Mouse (Mus musculus): ENCODE results near the gene Epb41l2. TPM values are rescaled to one million over a fixed set of nuclear protein-coding genes. Genes with fewer than 3 reads are reported as not detected.

Epb41l2 gene
- polyA plus RNA-seq, 1 experiment from 2014 or later = 47.2 TPM

GRCm38 (mm10) chr10:25499323-25500071 lies 139.9 kb downstream of the Epb41l2 start:
- ATAC-seq (ENCODE audit: low FRiP score) = peak; percentile 46; the same call in 1 of the 2 replicates
- no peak overlapping the region for H3K4me3 ChIP-seq
- H3K27me3 ChIP-seq = no peaks in the 10 kb centered on the region
- no peak overlapping the region for H3K9ac ChIP-seq
- 54% methylated on average over 10 of the region's 10 CpGs for WGBS
- no peaks in the 10 kb centered on the region; the same call in 1 of the 2 replicates for H3K4me1 ChIP-seq
- H3K36me3 ChIP-seq = 0 out of 2 replicates have a peak, but pooled peaks cover 3% of the 10 kb centered on the region
- H3K4me2 ChIP-seq (replicated peaks) = no peak overlapping the region
- no peaks in the 10 kb centered on the region for H3K9me3 ChIP-seq (replicated peaks)
- H3K27ac ChIP-seq = no peak overlapping the region

- H3K9me3 ChIP-seq (replicated peaks) = no peaks in the 10 kb centered on the region
These were observed 143.7 kb downstream of the Epb41l2 start for GRCm38 (mm10) chr10:25503250-25503649.

DNA sequence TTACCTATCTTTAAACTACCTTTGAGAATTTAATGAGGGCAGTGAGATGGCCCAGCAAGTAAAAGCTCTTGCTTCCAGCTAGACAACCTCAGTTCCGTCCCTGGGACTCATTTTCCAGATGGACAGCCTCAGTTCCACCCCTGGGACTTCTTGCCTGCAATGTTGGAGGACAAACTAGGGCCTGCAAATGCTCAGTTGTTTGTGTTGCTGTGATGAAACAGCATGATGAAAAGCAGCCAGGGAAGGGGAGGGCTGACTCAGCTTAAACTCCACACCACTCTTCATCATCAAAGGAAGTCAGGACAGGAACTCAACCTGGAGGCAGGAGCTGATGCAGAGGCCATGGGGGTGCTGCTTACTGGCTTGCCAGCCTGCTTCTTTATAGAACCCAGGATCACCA lies 154.2 kb downstream of the Epb41l2 start:
- Histone ChIP-seq H3K27ac (no peak overlapping the region), H3K9me3 (replicated peaks) (no peaks in the 10 kb centered on the region), H3K36me3 (peaks cover 3% of the 10 kb centered on the region; the same call in 1 of the 2 replicates), H3K4me3 (no peak overlapping the region), H3K4me1 (no peaks in the 10 kb centered on the region), H3K27me3 (no peaks in the 10 kb centered on the region), H3K4me2 (replicated peaks) (no peak overlapping the region), H3K9ac (no peak overlapping the region)
- no peak for ATAC-seq (ENCODE audit: low FRiP score)
- WGBS = 68% methylated on average over 1 of the region's 1 CpGs

More at GRCm38 (mm10) chr10:25503250-25503649, 143.7 kb downstream of the Epb41l2 start:
- H3K27ac ChIP-seq = no peak overlapping the region
- no peak overlapping the region for H3K4me2 ChIP-seq (replicated peaks)
- ATAC-seq (ENCODE audit: low FRiP score) = no peak
- WGBS = 90% methylated on average over 5 of the region's 5 CpGs
- H3K9ac ChIP-seq = no peak overlapping the region
- H3K4me3 ChIP-seq = no peak overlapping the region
- no peaks in the 10 kb centered on the region for H3K27me3 ChIP-seq
- 0 out of 2 replicates have a peak, but pooled peaks cover 3% of the 10 kb centered on the region for H3K36me3 ChIP-seq
- no peaks in the 10 kb centered on the region; the same call in 1 of the 2 replicates for H3K4me1 ChIP-seq

GRCm38 (mm10) chr10:25519954-25520353 lies 160.4 kb downstream of the Epb41l2 start:
- no peak for ATAC-seq (ENCODE audit: low FRiP score)
- H3K4me3 ChIP-seq = no peak overlapping the region
- no peaks in the 10 kb centered on the region for H3K9me3 ChIP-seq (replicated peaks)
- H3K4me1 ChIP-seq = no peaks in the 10 kb centered on the region
- no peaks in the 10 kb centered on the region for H3K27me3 ChIP-seq
- no peak overlapping the region for H3K9ac ChIP-seq
- no peak overlapping the region for H3K4me2 ChIP-seq (replicated peaks)
- no peak overlapping the region for H3K27ac ChIP-seq
- H3K36me3 ChIP-seq = peaks cover 3% of the 10 kb centered on the region; the same call in 1 of the 2 replicates
- 54% methylated on average over 3 of the region's 3 CpGs for WGBS

- H3K27me3 ChIP-seq = no peaks in the 10 kb centered on the region
- H3K9me3 ChIP-seq (replicated peaks) = no peaks in the 10 kb centered on the region
- no peak overlapping the region for H3K4me2 ChIP-seq (replicated peaks)
- H3K36me3 ChIP-seq = peaks cover 3% of the 10 kb centered on the region; the same call in 1 of the 2 replicates
- ATAC-seq (ENCODE audit: low FRiP score) = no peak
- H3K4me1 ChIP-seq = no peaks in the 10 kb centered on the region
- no peak overlapping the region for H3K4me3 ChIP-seq
- H3K9ac ChIP-seq = no peak overlapping the region
- no peak overlapping the region for H3K27ac ChIP-seq
- WGBS = 85% methylated on average over 5 of the region's 5 CpGs
These were observed 160.8 kb downstream of the Epb41l2 start for GRCm38 (mm10) chr10:25520428-25520827.

- ATAC-seq (ENCODE audit: low FRiP score) = no peak
- Histone ChIP-seq H3K36me3 (no peaks in the 10 kb centered on the region), H3K4me3 (no peak overlapping the region), H3K27ac (no peak overlapping the region), H3K27me3 (no peaks in the 10 kb centered on the region), H3K9me3 (replicated peaks) (no peaks in the 10 kb centered on the region), H3K4me1 (no peaks in the 10 kb centered on the region), H3K4me2 (replicated peaks) (no peak overlapping the region), H3K9ac (no peak overlapping the region)
- WGBS = 75% methylated on average over 8 of the region's 8 CpGs
These were observed 164.1 kb downstream of the Epb41l2 start for GRCm38 (mm10) chr10:25523727-25524126.

GRCm38 (mm10) chr10:25526156-25526555 lies 166.6 kb downstream of the Epb41l2 start:
- WGBS = 74% methylated on average over 4 of the region's 4 CpGs
- H3K27me3 ChIP-seq = no peaks in the 10 kb centered on the region

DNA sequence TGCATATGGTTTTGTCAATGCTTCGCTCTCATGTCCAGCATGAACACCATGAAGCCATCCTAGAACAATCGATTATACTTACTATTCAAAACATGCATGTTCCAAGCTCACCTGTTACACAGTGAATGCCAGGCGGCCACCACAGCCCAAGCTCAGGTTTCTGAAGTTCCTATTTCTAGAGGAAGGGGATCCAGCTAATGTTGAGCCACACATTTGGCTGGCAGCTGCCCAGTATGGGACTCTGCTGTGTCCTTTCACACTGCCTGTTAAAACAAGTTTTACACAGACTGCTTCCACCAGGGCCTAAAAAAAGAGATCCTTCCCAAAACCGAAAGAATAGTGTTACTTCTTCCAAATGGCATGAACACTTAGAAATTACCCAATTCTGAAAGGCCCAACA lies 167.0 kb downstream of the Epb41l2 start:
- Histone ChIP-seq H3K27me3 (no peaks in the 10 kb centered on the region), H3K4me2 (replicated peaks) (no peak overlapping the region), H3K27ac (no peak overlapping the region), H3K36me3 (no peaks in the 10 kb centered on the region), H3K9me3 (replicated peaks) (no peaks in the 10 kb centered on the region), H3K4me3 (no peak overlapping the region), H3K4me1 (no peaks in the 10 kb centered on the region), H3K9ac (no peak overlapping the region)
- no peak for ATAC-seq (ENCODE audit: low FRiP score)
- 90% methylated on average over 4 of the region's 4 CpGs for WGBS

More at GRCm38 (mm10) chr10:25526156-25526555, 166.6 kb downstream of the Epb41l2 start:
- Histone ChIP-seq H3K27ac (no peak overlapping the region), H3K9me3 (replicated peaks) (no peaks in the 10 kb centered on the region), H3K4me1 (no peaks in the 10 kb centered on the region), H3K4me2 (replicated peaks) (no peak overlapping the region), H3K4me3 (no peak overlapping the region), H3K36me3 (no peaks in the 10 kb centered on the region), H3K9ac (no peak overlapping the region)
- no peak for ATAC-seq (ENCODE audit: low FRiP score)

- ATAC-seq (ENCODE audit: low FRiP score) = no peak
- Histone ChIP-seq H3K4me3 (no peak overlapping the region), H3K27me3 (no peaks in the 10 kb centered on the region), H3K4me1 (no peaks in the 10 kb centered on the region), H3K27ac (no peak overlapping the region), H3K4me2 (replicated peaks) (no peak overlapping the region), H3K9me3 (replicated peaks) (no peaks in the 10 kb centered on the region), H3K9ac (no peak overlapping the region), H3K36me3 (no peaks in the 10 kb centered on the region)
- 81% methylated on average over 3 of the region's 3 CpGs for WGBS
These were observed 167.5 kb downstream of the Epb41l2 start for GRCm38 (mm10) chr10:25527126-25527525.

- H3K4me3 ChIP-seq = no peak overlapping the region
- WGBS = 61% methylated on average over 13 of the region's 13 CpGs
- no peak overlapping the region for H3K9ac ChIP-seq
- H3K9me3 ChIP-seq (replicated peaks) = no peaks in the 10 kb centered on the region
- ATAC-seq (ENCODE audit: low FRiP score) = peak; percentile 60; the same call in 1 of the 2 replicates
- no peaks in the 10 kb centered on the region for H3K36me3 ChIP-seq
- no peak overlapping the region for H3K27ac ChIP-seq
- no peaks in the 10 kb centered on the region for H3K27me3 ChIP-seq
- H3K4me1 ChIP-seq = no peaks in the 10 kb centered on the region
- H3K4me2 ChIP-seq (replicated peaks) = no peak overlapping the region
These were observed 171.7 kb downstream of the Epb41l2 start for GRCm38 (mm10) chr10:25531335-25531734.

DNA sequence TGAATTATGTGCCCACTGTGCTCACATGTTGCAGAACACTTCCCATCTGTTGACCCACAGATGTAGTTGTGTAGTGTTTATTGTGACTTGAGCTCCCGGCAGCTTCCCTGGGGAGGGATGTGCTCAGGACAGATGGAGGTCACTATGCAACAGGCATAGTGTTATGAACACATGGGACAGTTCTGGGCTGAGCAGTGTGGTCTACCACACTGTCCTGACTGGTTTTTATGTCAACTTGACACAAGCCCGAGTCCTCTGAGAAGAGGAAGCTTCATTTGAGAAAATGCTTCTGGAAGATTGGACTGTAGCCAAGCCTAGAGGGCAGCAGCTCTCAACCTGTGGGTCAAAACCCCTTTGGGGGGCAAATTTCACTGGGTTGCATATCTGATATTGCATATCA lies 173.5 kb downstream of the Epb41l2 start:
- no peak for ATAC-seq (ENCODE audit: low FRiP score)

GRCm38 (mm10) chr10:25533513-25534246 lies 174.1 kb downstream of the Epb41l2 start:
- Histone ChIP-seq H3K9me3 (replicated peaks) (no peaks in the 10 kb centered on the region), H3K4me2 (replicated peaks) (no peak overlapping the region), H3K4me3 (no peak overlapping the region), H3K9ac (no peak overlapping the region), H3K27me3 (no peaks in the 10 kb centered on the region), H3K36me3 (no peaks in the 10 kb centered on the region), H3K4me1 (no peaks in the 10 kb centered on the region), H3K27ac (no peak overlapping the region)
- ATAC-seq (ENCODE audit: low FRiP score) = no peak
- WGBS = 79% methylated on average over 9 of the region's 9 CpGs

More for the DNA sequence above, 173.5 kb downstream of the Epb41l2 start:
- Histone ChIP-seq H3K4me2 (replicated peaks) (no peak overlapping the region), H3K4me3 (no peak overlapping the region), H3K36me3 (no peaks in the 10 kb centered on the region), H3K27me3 (no peaks in the 10 kb centered on the region), H3K9ac (no peak overlapping the region), H3K4me1 (no peaks in the 10 kb centered on the region), H3K9me3 (replicated peaks) (no peaks in the 10 kb centered on the region), H3K27ac (no peak overlapping the region)
- 75% methylated on average over 2 of the region's 2 CpGs for WGBS

Data from hindbrain, embryonic 12.5 days (tissue).